In the genomic region with DNA sequence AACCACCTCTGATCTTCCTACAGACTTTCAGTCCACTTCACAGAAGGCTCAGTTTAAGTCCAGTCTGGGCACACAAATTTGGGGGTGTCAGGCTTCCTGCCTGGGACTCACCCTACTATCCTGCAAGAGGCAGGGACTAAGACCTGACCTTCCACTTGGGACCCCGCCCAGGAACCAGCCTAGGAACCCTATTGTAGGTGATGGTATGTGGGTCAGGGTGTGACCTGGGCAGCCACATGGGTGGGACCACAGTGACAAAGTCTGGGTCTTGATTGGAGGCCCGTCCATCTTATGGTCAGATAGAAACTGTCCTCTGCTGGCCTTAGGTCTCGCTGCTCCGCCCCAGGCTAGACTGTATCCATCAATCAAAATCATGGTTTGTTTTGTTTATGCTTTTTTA, we compare ENCODE assay signal across 12 mouse cellular contexts. TPM values are rescaled to one million over a fixed set of nuclear protein-coding genes. Genes with fewer than 3 reads are reported as not detected.
A peak's percentile ranks its signal among the peaks of the same experiment; 100 is the strongest.
DNase-seq lines count a peak whose midpoint lies in the region; ATAC-seq and TF ChIP-seq lines count a peak whose summit lies in the region.
"Had no signal": no experiment of that assay in that cellular context is flagged by ENCODE, and none has a peak within 500 bp of the region (broad histone marks: within the 10 kb centered on the region; RNA-seq: fewer than 3 reads in every experiment).

No protein-coding gene starts in this region.

- H3K4me1 ChIP-seq in erythroblast, embryonic 14.5 days (ENCODE audit: control insufficient read depth): peaks cover 81% of the 10 kb centered on the region
- peaks cover 20 to 64% of the 10 kb centered on the region in 2 experiments for H3K4me1 ChIP-seq in CH12.LX (ENCODE audit: control insufficient read depth in 1 of 2, insufficient read depth in 2 of 2)
- H3K4me1 ChIP-seq in forebrain, embryonic 16.5 days (replicated peaks; ENCODE audit: control insufficient read depth, insufficient read depth, low read length): peaks cover 53% of the 10 kb centered on the region
- H3K4me1 ChIP-seq in midbrain, embryonic 10.5 days: peaks cover 68% of the 10 kb centered on the region

- peak overlapping the region; percentile 91 for H3K4me2 ChIP-seq in CH12.LX (ENCODE audit: insufficient read depth, low read depth, poor library complexity, severe bottlenecking)
- H3K4me2 ChIP-seq in forebrain, embryonic 16.5 days (ENCODE audit: low read length): peak overlapping the region; percentile 82

- dilution Hi-C loops in CH12.LX (cut with MboI; ENCODE audit: extremely low pct_ligation_motif_present, extremely low pct_unique_long_range_greater_than_20kb, low sequenced_read_pairs): no loop called here

- H3K4me3 ChIP-seq in erythroblast, embryonic 14.5 days (replicated peaks): peak overlapping the region; percentile 79
- H3K4me3 ChIP-seq in CH12.LX (replicated peaks in 1 of 3; ENCODE audit: low read depth in 2 of 3, low read length in 2 of 3, poor library complexity in 1 of 3): peak overlapping the region in 2 of 3 experiments; percentile 62 to 75
- H3K4me3 ChIP-seq in forebrain, embryonic 16.5 days (replicated peaks; ENCODE audit: low read length): peak overlapping the region; percentile 65
- H3K4me3 ChIP-seq in midbrain, embryonic 10.5 days: peak overlapping the region; percentile 87

- no peaks in the 10 kb centered on the region for H3K9me3 ChIP-seq in erythroblast, embryonic 14.5 days (ENCODE audit: control insufficient read depth, low read length)
- no peaks in the 10 kb centered on the region for H3K9me3 ChIP-seq in CH12.LX (replicated peaks; ENCODE audit: low read length)
- no peaks in the 10 kb centered on the region for H3K9me3 ChIP-seq in forebrain, embryonic 16.5 days (ENCODE audit: control insufficient read depth, low read length)
- H3K9me3 ChIP-seq in midbrain, embryonic 10.5 days (replicated peaks): no peaks in the 10 kb centered on the region
- H3K9me3 ChIP-seq: embryonic facial prominence, embryonic 13.5 days; intestine, embryonic 15.5 days had no signal

- peaks cover 28% of the 10 kb centered on the region for H3K27me3 ChIP-seq in erythroblast, embryonic 14.5 days (ENCODE audit: control insufficient read depth)
- peaks cover 1% of the 10 kb centered on the region for H3K27me3 ChIP-seq in CH12.LX (replicated peaks)
- no peaks in the 10 kb centered on the region for H3K27me3 ChIP-seq in forebrain, embryonic 16.5 days (replicated peaks; ENCODE audit: control insufficient read depth, insufficient read depth, low read length)
- peaks cover 50% of the 10 kb centered on the region for H3K27me3 ChIP-seq in midbrain, embryonic 10.5 days (ENCODE audit: low read depth, poor library complexity, severe bottlenecking)

- in situ Hi-C loops in CH12.LX (cut with MboI; ENCODE audit: low pct_ligation_motif_present, low pct_unique_long_range_greater_than_20kb, low sequenced_read_pairs): no loop called here

- no peak for TF ChIP-seq POLR2A in CH12.LX (IDR thresholded peaks at IDR 0.05; ENCODE audit: low read depth, low read length)

- DNase-seq in CH12.LX (ENCODE audit: extremely low read depth): no peak
- no peak for DNase-seq in midbrain, embryonic 10.5 days (ENCODE audit: low spot score)
- DNase-seq in kidney, adult 18-20 months: no peak
- DNase-seq in gastrocnemius, postnatal 10 days: no peak
- DNase-seq in lung, postnatal 4 days: no peak
- DNase-seq: B cell, adult 2 months; lung, embryonic 14.5 days had no signal

- TF ChIP-seq EP300 in CH12.LX (IDR thresholded peaks at IDR 0.05; ENCODE audit: low read length): no peak

- H3K79me2 ChIP-seq in CH12.LX (replicated peaks; ENCODE audit: control insufficient read depth, extremely low read depth, insufficient read depth, poor library complexity, severe bottlenecking): peaks cover 7% of the 10 kb centered on the region

- TF ChIP-seq RAD21 in CH12.LX (IDR thresholded peaks at IDR 0.05; ENCODE audit: low read depth, low read length): no peak

- TF ChIP-seq CTCF in CH12.LX (conservative IDR thresholded peaks at IDR 0.05 in 1 of 2, IDR thresholded peaks at IDR 0.05 in 1 of 2; ENCODE audit: low read depth in 2 of 2, low read length in 2 of 2): no peak

- peaks cover 30% of the 10 kb centered on the region for H3K36me3 ChIP-seq in erythroblast, embryonic 14.5 days (ENCODE audit: control insufficient read depth)
- H3K36me3 ChIP-seq in CH12.LX (replicated peaks in 1 of 2; ENCODE audit: control insufficient read depth in 1 of 2, insufficient read depth in 1 of 2, low read length in 1 of 2): peaks cover 23 to 28% of the 10 kb centered on the region in 2 experiments
- no peaks in the 10 kb centered on the region for H3K36me3 ChIP-seq in forebrain, embryonic 16.5 days (ENCODE audit: control insufficient read depth, insufficient read depth)
- H3K36me3 ChIP-seq in midbrain, embryonic 10.5 days: no peaks in the 10 kb centered on the region
- H3K36me3 ChIP-seq: embryonic facial prominence, embryonic 13.5 days; intestine, embryonic 15.5 days had no signal

- H3K27ac ChIP-seq in CH12.LX (ENCODE audit: insufficient read depth, low read depth): peak overlapping the region; percentile 11; the same call in 1 of the 2 replicates
- H3K27ac ChIP-seq in forebrain, embryonic 16.5 days (ENCODE audit: low read length): no peak overlapping the region
- no peak overlapping the region for H3K27ac ChIP-seq in midbrain, embryonic 10.5 days (replicated peaks)
- H3K27ac ChIP-seq: embryonic facial prominence, embryonic 13.5 days; intestine, embryonic 15.5 days had no signal

- 78% methylated on average over 4 of the region's 4 CpGs for whole genome bisulfite sequencing in forebrain, embryonic 16.5 days
- WGBS in midbrain, embryonic 10.5 days: 73% methylated on average over 4 of the region's 4 CpGs

- H3K9ac ChIP-seq in CH12.LX (ENCODE audit: insufficient read depth, low read depth): no peak overlapping the region
- H3K9ac ChIP-seq in forebrain, embryonic 16.5 days (replicated peaks; ENCODE audit: low read depth, low read length): no peak overlapping the region; the same call in 1 of the 2 replicates

- no peak for ATAC-seq in erythroblast, adult 5-6 weeks (replicated peaks; ENCODE audit: low FRiP score, poor library complexity, severe bottlenecking)
- ATAC-seq in forebrain, embryonic 16.5 days: no peak

RNA-seq across cellular contexts. Expression of a gene that starts 1.1 kb away (rescaled TPM):
- polyA plus RNA-seq in erythroblast, embryonic 14.5 days (2012): 14.2 and 14.6 TPM in 2 replicates
- total RNA-seq in erythroblast, adult 5-6 weeks (2015; ENCODE audit: low replicate concordance): 20.2 and 26.5 TPM in 2 replicates
- 44.8 and 52.8 TPM in 2 replicates for total RNA-seq in erythroblast, adult 5-6 weeks (2017; ENCODE audit: low replicate concordance)
- total RNA-seq in CH12.LX (2012; rRNA removed) (95.5 and 99.8 TPM in 2 replicates), CH12.LX (2014; rRNA removed) (39.3 and 40.2 TPM in 2 replicates)
- 77.5 and 82.0 TPM in 2 replicates for polyA plus RNA-seq in CH12.LX (2012; ENCODE audit: insufficient read length, low read depth)
- 72.4 and 100 TPM in 2 replicates for polyA plus RNA-seq in forebrain, embryonic 16.5 days (2015; fragmentation: Nextera tagmentation; extraction: Ambion mirVana)
- polyA plus RNA-seq in midbrain, embryonic 10.5 days (2016; fragmentation: Nextera tagmentation; extraction: Ambion mirVana): 17.7 and 25.4 TPM in 2 replicates
- 1 to 10 TPM in 1 of 2 experiments, under 1 TPM in 1; 0.26 to 1.2 TPM for total RNA-seq in gastrocnemius, postnatal 10 days (2021)

RNA-seq across cellular contexts. Expression of a gene that starts 22.8 kb away (rescaled TPM):
- polyA plus RNA-seq in erythroblast, embryonic 14.5 days (2012): 3.4 and 3.7 TPM in 2 replicates
- 6.1 and 16.5 TPM in 2 replicates for total RNA-seq in erythroblast, adult 5-6 weeks (2015; ENCODE audit: low replicate concordance)
- total RNA-seq in erythroblast, adult 5-6 weeks (2017; ENCODE audit: low replicate concordance): 11.2 and 12.9 TPM in 2 replicates
- 0.63 and 0.98 TPM in 2 replicates for total RNA-seq in CH12.LX (2012; rRNA removed)
- total RNA-seq in CH12.LX (2014; rRNA removed): 0.09 TPM in 1 of 2 replicates, not detected in the other
- 0.24 and 0.26 TPM in 2 replicates for polyA plus RNA-seq in CH12.LX (2012; ENCODE audit: insufficient read length, low read depth)
- polyA plus RNA-seq in forebrain, embryonic 16.5 days (2015; fragmentation: Nextera tagmentation; extraction: Ambion mirVana): 0.58 and 0.68 TPM in 2 replicates
- 0.67 and 0.89 TPM in 2 replicates for polyA plus RNA-seq in midbrain, embryonic 10.5 days (2016; fragmentation: Nextera tagmentation; extraction: Ambion mirVana)
- 1 to 10 TPM; 4.7 to 5.2 TPM for total RNA-seq in gastrocnemius, postnatal 10 days (2021)

RNA-seq across cellular contexts. Expression of a gene that starts 35.4 kb away (rescaled TPM):
- 0.36 and 0.75 TPM in 2 replicates for polyA plus RNA-seq in erythroblast, embryonic 14.5 days (2012)
- 8.5 TPM in 1 of 2 replicates, not detected in the other for total RNA-seq in erythroblast, adult 5-6 weeks (2015; ENCODE audit: low replicate concordance)
- not detected in 2 replicates for total RNA-seq in erythroblast, adult 5-6 weeks (2017; ENCODE audit: low replicate concordance)
- total RNA-seq in CH12.LX (2012; rRNA removed) (8.7 and 9.8 TPM in 2 replicates), CH12.LX (2014; rRNA removed) (1.9 and 3.0 TPM in 2 replicates)
- 14.4 and 21.4 TPM in 2 replicates for polyA plus RNA-seq in CH12.LX (2012; ENCODE audit: insufficient read length, low read depth)
- polyA plus RNA-seq in forebrain, embryonic 16.5 days (2015; fragmentation: Nextera tagmentation; extraction: Ambion mirVana): not detected in 2 replicates
- 0.30 and 0.37 TPM in 2 replicates for polyA plus RNA-seq in midbrain, embryonic 10.5 days (2016; fragmentation: Nextera tagmentation; extraction: Ambion mirVana)
- total RNA-seq in gastrocnemius, postnatal 10 days (2021): 1 to 10 TPM; 3.1 to 3.7 TPM

RNA-seq across cellular contexts. Expression of a gene that starts 48.3 kb away (rescaled TPM):
- 1.5 TPM in 2 replicates for polyA plus RNA-seq in erythroblast, embryonic 14.5 days (2012)
- total RNA-seq in erythroblast, adult 5-6 weeks (2015; ENCODE audit: low replicate concordance): 1.2 and 1.9 TPM in 2 replicates
- total RNA-seq in erythroblast, adult 5-6 weeks (2017; ENCODE audit: low replicate concordance): 0.43 and 1.4 TPM in 2 replicates
- total RNA-seq in CH12.LX (2012; rRNA removed) (39.2 and 47.1 TPM in 2 replicates), CH12.LX (2014; rRNA removed) (13.3 and 15.0 TPM in 2 replicates)
- polyA plus RNA-seq in CH12.LX (2012; ENCODE audit: insufficient read length, low read depth): 35.6 and 37.8 TPM in 2 replicates
- polyA plus RNA-seq in forebrain, embryonic 16.5 days (2015; fragmentation: Nextera tagmentation; extraction: Ambion mirVana): 3.4 and 4.1 TPM in 2 replicates
- polyA plus RNA-seq in midbrain, embryonic 10.5 days (2016; fragmentation: Nextera tagmentation; extraction: Ambion mirVana): 2.8 and 3.7 TPM in 2 replicates
- total RNA-seq in gastrocnemius, postnatal 10 days (2021): 1 to 10 TPM; 3.9 to 5.8 TPM

RNA-seq across cellular contexts. Expression of a gene that starts 52.8 kb away (rescaled TPM):
- 0.01 TPM in 1 of 2 replicates, not detected in the other for polyA plus RNA-seq in erythroblast, embryonic 14.5 days (2012)
- total RNA-seq in erythroblast, adult 5-6 weeks (2015; ENCODE audit: low replicate concordance): not detected in 2 replicates
- 0.17 and 2.4 TPM in 2 replicates for total RNA-seq in erythroblast, adult 5-6 weeks (2017; ENCODE audit: low replicate concordance)
- 1.0 and 1.7 TPM in 2 replicates for total RNA-seq in CH12.LX (2012; rRNA removed)
- 0.55 and 0.68 TPM in 2 replicates for total RNA-seq in CH12.LX (2014; rRNA removed)
- 0.79 and 2.1 TPM in 2 replicates for polyA plus RNA-seq in CH12.LX (2012; ENCODE audit: insufficient read length, low read depth)
- polyA plus RNA-seq in forebrain, embryonic 16.5 days (2015; fragmentation: Nextera tagmentation; extraction: Ambion mirVana): 23.1 and 33.6 TPM in 2 replicates
- 4.6 and 8.1 TPM in 2 replicates for polyA plus RNA-seq in midbrain, embryonic 10.5 days (2016; fragmentation: Nextera tagmentation; extraction: Ambion mirVana)
- total RNA-seq in gastrocnemius, postnatal 10 days (2021): under 1 TPM; 0.38 to 0.45 TPM
